Mouse (Mus musculus) heart, adult 2 months (tissue): Measurements from ENCODE around the gene Rps6kb2. TPM values are rescaled to one million over a fixed set of nuclear protein-coding genes. Genes with fewer than 3 reads are reported as not detected.

Experiments used
- DNase-seq, 2 experiments: peaks; one replicate each; pipeline ENCODE4 v3.0.0; 2021
- H3K27ac ChIP-seq: fragments of 200-600 bp; 2 replicates; pipeline ENCODE4 v1.8.1; 2022
- H3K27me3 ChIP-seq: fragments of 200-500 bp; 2 replicates; pipeline ENCODE4 v1.6.1; 2012; ENCODE audit warnings: mild to moderate bottlenecking, low read length, inconsistent platforms, mixed read lengths; ENCODE audit not compliant: control insufficient read depth, insufficient read depth
- H3K36me3 ChIP-seq: fragments of 200-500 bp; 2 replicates; pipeline ENCODE4 v1.6.1; 2012; ENCODE audit warnings: low read length, inconsistent platforms; ENCODE audit not compliant: control insufficient read depth, insufficient read depth
- H3K4me1 ChIP-seq: fragments of 200-500 bp; 2 replicates; pipeline ENCODE4 v1.6.1; 2011; ENCODE audit warnings: low read length; ENCODE audit not compliant: control insufficient read depth, insufficient read depth
- H3K4me3 ChIP-seq: fragments of 200-600 bp; 2 replicates; pipeline ENCODE4 v1.8.1; 2022
- H3K79me2 ChIP-seq: fragments of 200-500 bp; replicated peaks from 2 replicates; pipeline ENCODE4 v1.6.1; 2012; ENCODE audit warnings: mild to moderate bottlenecking, inconsistent platforms, low read length, moderate library complexity, mixed read lengths; ENCODE audit not compliant: control insufficient read depth, insufficient read depth
- H3K9ac ChIP-seq: fragments of 200-500 bp; 2 replicates; pipeline ENCODE4 v1.6.1; 2012; ENCODE audit warnings: low read depth, mild to moderate bottlenecking, control low read depth, inconsistent platforms, low read length, mixed read lengths
- CTCF ChIP-seq: fragments of 200-600 bp; IDR thresholded peaks from 2 replicates; pipeline ENCODE4 v1.8.1; 2022; ENCODE audit warnings: antibody characterized with exemption, mild to moderate bottlenecking, moderate library complexity
- EP300 ChIP-seq: fragments of 200-500 bp; IDR thresholded peaks from 2 replicates; pipeline ENCODE4 v1.6.1; 2011; ENCODE audit warnings: low read depth, low read length, control low read depth; ENCODE audit not compliant: insufficient read depth
- POLR2A ChIP-seq: fragments of 200-500 bp; IDR thresholded peaks from 2 replicates; pipeline ENCODE4 v1.6.1; 2011; ENCODE audit warnings: mild to moderate bottlenecking, low read depth, low read length, control low read depth; ENCODE audit not compliant: insufficient read depth
- WGBS: fragments of 180-500 bp; shearing (Covaris S2); methylation state at CpG from one replicate; pipeline ENCODE4 v1.1.7; 2018; 5-methylcytosine and 5-hydroxymethylcytosine counted together
- intact Hi-C: fragments of 180-260 bp; cut with DNase I; formaldehyde crosslinking; loops from one replicate; pipeline ENCODE4 v1.15.1; 2025
- polyA plus RNA-seq: library from polyadenylated mRNA; depleted of rRNA; stranded (reverse); fragments of >200 nt; gene quantifications from 2 replicates; pipeline ENCODE4 v1.2.3, GENCODE M21; 2012
- total RNA-seq, 2 experiments: library from RNA; stranded (reverse); gene quantifications; 2 replicates each; pipeline ENCODE4 v1.2.3; 2021

The Rps6kb2 gene
- total and polyA plus RNA-seq, 3 experiments: 14.7 to 32.9 (median 18.2) TPM

GRCm38 (mm10) chr19:4155223-4156072 lies 7.7 kb downstream of the Rps6kb2 start:
- Histone ChIP-seq H3K4me1 (peaks cover 3% of the 10 kb centered on the region), H3K4me3 (no peak overlapping the region), H3K27ac (no peak overlapping the region), H3K36me3 (no peaks in the 10 kb centered on the region), H3K79me2 (no peaks in the 10 kb centered on the region), H3K27me3 (no peaks in the 10 kb centered on the region), H3K9ac (no peak overlapping the region)
- WGBS: 72% methylated on average over 6 of the region's 6 CpGs
- TF ChIP-seq POLR2A: 0 out of 2 replicates have a peak, but pooled peaks have one; percentile 19
- TF ChIP-seq CTCF: no peak
- DNase-seq: no peak
- intact Hi-C loops: no loop called here

- WGBS: 63% methylated on average over 13 of the region's 13 CpGs
- H3K4me3 ChIP-seq: no peak overlapping the region
- intact Hi-C loops: no loop called here
- H3K36me3 ChIP-seq: no peaks in the 10 kb centered on the region
- no peak overlapping the region for H3K9ac ChIP-seq
- DNase-seq: no peak
- H3K27me3 ChIP-seq: no peaks in the 10 kb centered on the region
- no peaks in the 10 kb centered on the region for H3K79me2 ChIP-seq
- peaks cover 7% of the 10 kb centered on the region for H3K4me1 ChIP-seq
- TF ChIP-seq CTCF: no peak
- no peak for TF ChIP-seq EP300
- H3K27ac ChIP-seq: no peak overlapping the region
These were observed 8.5 kb downstream of the Rps6kb2 start for GRCm38 (mm10) chr19:4154437-4155222.

- Histone ChIP-seq H3K9ac (no peak within 1 kb of the TSS), H3K27me3 (no peaks in the 10 kb centered on the region), H3K36me3 (no peaks in the 10 kb centered on the region), H3K79me2 (no peaks in the 10 kb centered on the region), H3K27ac (peak within 1 kb of the TSS; percentile 40; the same call in 1 of the 2 replicates), H3K4me3 (no peak within 1 kb of the TSS), H3K4me1 (peaks cover 7% of the 10 kb centered on the region)
- intact Hi-C loops: no loop called here
- DNase-seq: peak in 1 of 2 experiments; percentile 57
- WGBS: 40% methylated on average over 11 of the region's 11 CpGs
- no peak for TF ChIP-seq POLR2A
- no peak for TF ChIP-seq EP300
- no peak for TF ChIP-seq CTCF
These were observed 9.9 kb downstream of the Rps6kb2 start, which contains the start of gene Ptprcap for GRCm38 (mm10) chr19:4153232-4153654. TSS of gene Ptprcap (plus strand) at chr19:4153604.

GRCm38 (mm10) chr19:4152445-4153231 lies 10.5 kb downstream of the Rps6kb2 start:
- no peak for TF ChIP-seq EP300
- no peaks in the 10 kb centered on the region for H3K36me3 ChIP-seq
- DNase-seq: no peak
- no peak overlapping the region for H3K9ac ChIP-seq
- peaks cover 10% of the 10 kb centered on the region for H3K4me1 ChIP-seq
- H3K27ac ChIP-seq: peak overlapping the region; percentile 40; the same call in 1 of the 2 replicates
- H3K79me2 ChIP-seq: no peaks in the 10 kb centered on the region
- 80% methylated on average over 8 of the region's 8 CpGs for WGBS
- no peaks in the 10 kb centered on the region for H3K27me3 ChIP-seq
- no peak overlapping the region for H3K4me3 ChIP-seq
- intact Hi-C loops: no loop called here

GRCm38 (mm10) chr19:4151898-4152297 lies 11.3 kb downstream of the Rps6kb2 start:
- peaks cover 10% of the 10 kb centered on the region for H3K4me1 ChIP-seq
- no peaks in the 10 kb centered on the region for H3K36me3 ChIP-seq
- H3K79me2 ChIP-seq: no peaks in the 10 kb centered on the region
- no peaks in the 10 kb centered on the region for H3K27me3 ChIP-seq
- no peak for DNase-seq
- WGBS: 88% methylated on average over 5 of the region's 5 CpGs
- intact Hi-C loops: no loop called here
- no peak overlapping the region for H3K9ac ChIP-seq
- H3K4me3 ChIP-seq: no peak overlapping the region
- no peak overlapping the region for H3K27ac ChIP-seq
- TF ChIP-seq EP300 (no peak), POLR2A (no peak), CTCF (no peak)
